Mouse (Mus musculus) stomach, postnatal 0 days (tissue): ENCODE measurements around the gene Olfr967. TPM values are rescaled to one million over a fixed set of nuclear protein-coding genes. Genes with fewer than 3 reads are reported as not detected.
"Not testable (repeated sequence)": the region's sequence is repeated elsewhere in the genome, so short reads cannot be mapped to it uniquely, and the experiment has no call there.

Experiments
- ATAC-seq: fragments of 200-750 bp; cut with Nextera tagmentation; 2 replicates; pipeline ENCODE4 v1.8.0; 2017; ENCODE audit not compliant: low FRiP score, low TSS enrichment
- DNase-seq: peaks from one replicate; pipeline ENCODE4 v3.0.0-alpha.2; 2016; ENCODE audit warnings: low spot score
- H3K27ac ChIP-seq: fragments of 300-500 bp; sonication (generic); replicated peaks from 2 replicates; pipeline ENCODE4 v1.5.1; 2014; ENCODE audit warnings: mild to moderate bottlenecking, control low read depth
- H3K27me3 ChIP-seq: fragments of 300-500 bp; sonication (generic); 2 replicates; pipeline ENCODE4 v1.6.1; 2014; ENCODE audit warnings: low read length; ENCODE audit not compliant: control insufficient read depth, insufficient read depth
- H3K36me3 ChIP-seq: fragments of 300-500 bp; sonication (generic); 2 replicates; pipeline ENCODE4 v1.6.1; 2014; ENCODE audit warnings: low read length, mixed read lengths; ENCODE audit not compliant: control insufficient read depth, insufficient read depth
- H3K4me1 ChIP-seq: fragments of 300-500 bp; sonication (generic); replicated peaks from 2 replicates; pipeline ENCODE4 v1.6.1; 2014; ENCODE audit warnings: antibody characterized with exemption; ENCODE audit not compliant: control insufficient read depth, insufficient read depth
- H3K4me2 ChIP-seq: fragments of 300-500 bp; sonication (generic); replicated peaks from 2 replicates; pipeline ENCODE4 v1.6.1; 2014; ENCODE audit warnings: low read depth, mild to moderate bottlenecking, control low read depth, moderate library complexity
- H3K4me3 ChIP-seq: fragments of 300-500 bp; sonication (generic); 2 replicates; pipeline ENCODE4 v1.5.1; 2014; ENCODE audit warnings: low read depth, low read length, control low read depth
- H3K9ac ChIP-seq: fragments of 300-500 bp; sonication (generic); 2 replicates; pipeline ENCODE4 v1.6.1; 2014; ENCODE audit warnings: mild to moderate bottlenecking, low read length, control low read depth, mixed read lengths
- H3K9me3 ChIP-seq: fragments of 300-500 bp; sonication (generic); 2 replicates; pipeline ENCODE4 v1.6.1; 2016; ENCODE audit warnings: low read length; ENCODE audit not compliant: control insufficient read depth
- CTCF ChIP-seq: IDR thresholded peaks from 2 replicates; pipeline ENCODE4 v1.5.1; 2016; ENCODE audit warnings: antibody characterized with exemption, low read depth, mild to moderate bottlenecking, moderate library complexity
- EP300 ChIP-seq: optimal IDR thresholded peaks from 2 replicates; pipeline ENCODE3; 2016; ENCODE audit warnings: antibody characterized with exemption
- whole genome bisulfite sequencing: fragments of 180-500 bp; shearing (Covaris S2); extraction: QIAGEN DNeasy Blood & Tissue Kit; methylation state at CpG from one replicate; pipeline ENCODE4 v1.1.7; 2014; 5-methylcytosine and 5-hydroxymethylcytosine counted together
- polyA plus RNA-seq: library from polyadenylated mRNA; unstranded; fragments of >200 nt; fragmentation: Nextera tagmentation; extraction: Ambion mirVana; gene quantifications from 2 replicates; pipeline ENCODE4 v1.2.1, GENCODE M21; 2015

Olfr967 gene
- not detected in 2 replicates for polyA plus RNA-seq

DNA sequence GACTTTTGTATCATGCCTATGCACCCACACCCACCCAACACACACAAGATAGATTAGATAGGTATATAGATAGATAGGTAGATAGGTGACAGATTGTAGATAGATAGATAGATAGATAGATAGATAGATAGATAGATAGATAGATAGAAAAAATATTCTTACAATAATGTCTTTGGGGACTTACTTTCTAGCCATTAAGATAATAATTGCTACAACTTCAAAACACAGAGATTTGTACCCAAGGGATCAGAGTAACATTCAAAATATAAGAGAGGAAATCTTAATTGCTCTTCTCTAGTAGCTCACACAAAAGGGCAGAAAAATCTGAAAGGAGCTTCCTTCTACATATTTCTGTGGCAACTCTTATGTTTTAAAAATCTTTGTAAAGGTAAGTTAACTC lies at the start of gene Olfr967:
Gene Olfr967, plus strand, starts transcription at position 301 of the 400 bp plus-strand sequence.
- no peaks in the 10 kb centered on the region for H3K4me1 ChIP-seq
- no peak within 1 kb of the TSS for H3K4me2 ChIP-seq
- no peak for TF ChIP-seq CTCF
- no peak for TF ChIP-seq EP300
- no peaks in the 10 kb centered on the region for H3K27me3 ChIP-seq
- H3K9me3 ChIP-seq: no peaks in the 10 kb centered on the region
- H3K36me3 ChIP-seq: no peaks in the 10 kb centered on the region
- H3K27ac ChIP-seq: no peak within 1 kb of the TSS
- DNase-seq (no peak), ATAC-seq (no peak)
- H3K4me3 ChIP-seq: no peak within 1 kb of the TSS
- no peak within 1 kb of the TSS for H3K9ac ChIP-seq

DNA sequence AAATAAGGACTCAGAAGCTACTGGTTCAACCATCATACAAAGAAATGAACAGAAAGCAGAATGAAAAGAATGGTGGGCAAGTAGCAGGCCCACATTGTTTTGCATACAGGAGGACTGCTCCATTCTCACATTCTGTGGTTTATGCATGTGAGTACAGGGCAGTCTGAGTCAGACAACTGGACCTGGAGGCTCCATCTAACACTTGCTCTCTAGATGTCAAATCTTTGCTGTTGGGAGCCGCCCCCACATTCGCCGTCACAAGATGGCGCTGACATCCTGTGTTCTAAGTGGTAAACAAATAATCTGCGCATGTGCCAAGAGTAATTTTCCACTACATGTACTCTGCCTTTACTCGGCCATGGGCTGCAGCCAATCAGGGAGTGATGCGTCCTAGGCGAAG lies 44.9 kb upstream of the Olfr967 start:
- ATAC-seq, H3K9me3 ChIP-seq, H3K4me2 ChIP-seq, H3K36me3 ChIP-seq, H3K27ac ChIP-seq, H3K4me1 ChIP-seq, H3K9ac ChIP-seq, H3K4me3 ChIP-seq, H3K27me3 ChIP-seq, DNase-seq: not testable (repeated sequence)
- WGBS: 84% methylated on average over 6 of the region's 8 CpGs

DNA sequence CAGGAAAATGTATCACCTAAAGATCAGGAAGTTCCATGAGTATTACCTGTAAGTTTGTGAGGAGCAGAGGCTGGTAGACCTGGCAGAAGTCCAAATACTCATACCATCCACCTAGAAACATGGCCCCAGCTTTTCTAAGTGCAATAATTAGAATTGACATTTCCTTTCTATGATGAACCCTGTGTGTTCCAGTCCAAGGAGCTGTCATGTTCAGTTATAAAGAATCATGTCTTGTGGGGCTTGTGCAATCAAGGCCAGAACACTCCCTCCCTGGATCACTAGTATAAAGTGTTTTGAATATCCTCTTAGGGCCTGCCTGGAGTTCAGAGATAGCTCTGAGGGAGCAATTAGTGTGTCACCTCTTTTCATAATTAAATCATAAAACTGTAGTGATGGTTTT lies 39.0 kb upstream of the Olfr967 start, which contains the start of gene Olfr149:
Gene Olfr149, minus strand, starts transcription at position 101 of the 400 bp plus-strand sequence.
- H3K9ac ChIP-seq: no peak within 1 kb of the TSS
- no peaks in the 10 kb centered on the region for H3K36me3 ChIP-seq
- H3K4me2 ChIP-seq: no peak within 1 kb of the TSS
- H3K4me3 ChIP-seq: no peak within 1 kb of the TSS
- TF ChIP-seq CTCF (no peak), EP300 (no peak)
- no peak within 1 kb of the TSS for H3K27ac ChIP-seq
- no peaks in the 10 kb centered on the region for H3K27me3 ChIP-seq
- no peaks in the 10 kb centered on the region for H3K4me1 ChIP-seq
- no peak for DNase-seq
- ATAC-seq: no peak
- H3K9me3 ChIP-seq: no peaks in the 10 kb centered on the region

DNA sequence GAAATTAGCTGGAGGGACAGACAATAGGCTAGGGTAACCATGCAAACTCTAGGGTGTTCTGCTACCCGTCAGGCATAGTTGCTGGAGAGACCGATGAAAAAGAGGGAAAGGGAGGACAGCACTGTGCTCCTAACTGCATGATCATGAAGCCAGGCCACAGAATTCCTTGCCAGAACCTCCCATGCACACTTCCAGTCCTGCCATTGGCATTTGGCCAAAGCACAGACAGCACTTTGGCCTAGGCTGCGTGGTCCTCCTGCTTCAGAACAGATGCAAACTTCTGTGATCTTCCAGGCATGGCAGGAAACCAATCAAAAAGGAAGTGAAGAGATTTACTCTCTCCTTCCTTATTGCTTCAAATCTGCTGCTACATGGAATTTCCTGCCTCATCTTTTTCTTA lies 37.1 kb upstream of the Olfr967 start:
- H3K4me3 ChIP-seq: no peak overlapping the region
- no peaks in the 10 kb centered on the region for H3K9me3 ChIP-seq
- no peak overlapping the region for H3K9ac ChIP-seq
- no peaks in the 10 kb centered on the region for H3K4me1 ChIP-seq
- TF ChIP-seq CTCF (no peak), EP300 (no peak)
- H3K27ac ChIP-seq: no peak overlapping the region
- no peak overlapping the region for H3K4me2 ChIP-seq
- WGBS: 48% methylated on average over 3 of the region's 3 CpGs
- H3K27me3 ChIP-seq: no peaks in the 10 kb centered on the region
- no peak for ATAC-seq
- no peaks in the 10 kb centered on the region for H3K36me3 ChIP-seq
- DNase-seq: no peak

DNA sequence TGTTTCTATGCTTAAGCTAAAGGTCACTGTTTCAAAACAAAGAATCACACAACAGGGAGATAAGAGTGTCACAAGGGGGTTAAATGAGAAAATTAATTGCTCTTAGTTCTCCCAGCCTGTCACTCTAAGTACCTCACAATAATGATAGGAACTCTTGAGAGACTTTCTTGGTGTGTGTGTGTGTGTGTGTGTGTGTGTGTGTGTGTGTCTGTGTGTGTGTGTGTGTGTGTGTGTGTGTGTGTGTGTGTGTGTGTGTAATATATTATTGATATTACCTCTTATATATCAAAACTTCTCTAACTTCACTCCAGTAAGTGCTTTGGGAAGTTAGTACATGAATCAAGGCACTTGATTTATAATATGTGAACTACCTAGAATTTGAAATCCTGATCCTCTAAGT lies 35.0 kb upstream of the Olfr967 start, which contains the start of gene Olfr965:
Gene Olfr965, plus strand, starts transcription at position 301 of the 400 bp plus-strand sequence.
- TF ChIP-seq EP300 (no peak), CTCF (no peak)
- no peak for DNase-seq
- H3K27ac ChIP-seq: no peak within 1 kb of the TSS
- no peak within 1 kb of the TSS for H3K4me2 ChIP-seq
- H3K4me1 ChIP-seq: no peaks in the 10 kb centered on the region
- no peak within 1 kb of the TSS for H3K9ac ChIP-seq
- no peaks in the 10 kb centered on the region for H3K27me3 ChIP-seq
- no peak for ATAC-seq
- H3K9me3 ChIP-seq: no peaks in the 10 kb centered on the region
- no peak within 1 kb of the TSS for H3K4me3 ChIP-seq
- no peaks in the 10 kb centered on the region for H3K36me3 ChIP-seq

DNA sequence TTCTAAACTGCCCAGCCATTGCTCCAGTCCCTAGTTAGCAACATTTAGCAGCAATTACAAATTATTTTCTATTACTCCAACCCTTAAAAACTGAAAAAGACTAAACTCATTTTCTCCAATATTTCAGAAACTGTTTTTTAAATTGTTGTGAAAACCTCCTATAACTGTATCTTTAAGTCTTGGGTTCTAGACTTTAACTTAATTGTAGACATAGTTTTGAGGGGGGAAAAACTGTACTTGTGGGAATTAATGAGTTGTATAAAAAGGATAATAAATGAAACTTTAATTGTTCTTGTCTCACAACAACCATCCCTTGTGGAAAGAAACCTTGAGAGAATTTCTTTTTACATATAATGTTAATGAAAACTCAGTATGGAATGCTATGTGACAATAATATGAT lies 15.4 kb upstream of the Olfr967 start, which contains the start of gene Olfr150:
Gene Olfr150, plus strand, starts transcription at position 301 of the 400 bp plus-strand sequence.
- H3K4me1 ChIP-seq: no peaks in the 10 kb centered on the region

More for the DNA sequence above, 15.4 kb upstream of the Olfr967 start, which contains the start of gene Olfr150:
- Histone ChIP-seq H3K9ac (no peak within 1 kb of the TSS), H3K4me3 (no peak within 1 kb of the TSS), H3K27me3 (no peaks in the 10 kb centered on the region), H3K36me3 (no peaks in the 10 kb centered on the region), H3K27ac (no peak within 1 kb of the TSS), H3K9me3 (no peaks in the 10 kb centered on the region), H3K4me2 (no peak within 1 kb of the TSS)
- DNase-seq (no peak), ATAC-seq (no peak)
- TF ChIP-seq CTCF (no peak), EP300 (no peak)
